Mouse (Mus musculus) C2C12 (cell line): Measurements from ENCODE around the gene Anks6. TPM values are rescaled to one million over a fixed set of nuclear protein-coding genes. Genes with fewer than 3 reads are reported as not detected.

Source experiments
- H3K27me3 ChIP-seq: one replicate; pipeline ENCODE4 v1.6.1; 2011; ENCODE audit not compliant: control insufficient read depth, insufficient read depth, insufficient read length
- H3K36me3 ChIP-seq: one replicate; pipeline ENCODE4 v1.6.1; 2011; ENCODE audit not compliant: control insufficient read depth, insufficient read depth
- H3K4me3 ChIP-seq: one replicate; pipeline ENCODE4 v1.5.1; 2011; ENCODE audit warnings: mild to moderate bottlenecking, control low read depth; ENCODE audit not compliant: poor library complexity, insufficient read depth, severe bottlenecking
- H3K79me2 ChIP-seq: one replicate; pipeline ENCODE4 v1.6.1; 2011; ENCODE audit not compliant: control insufficient read depth, insufficient read depth
- H3K79me3 ChIP-seq: one replicate; pipeline ENCODE4 v1.6.1; 2011; ENCODE audit warnings: low read depth, control low read depth
- H3ac ChIP-seq: one replicate; pipeline ENCODE3; 2011; ENCODE audit warnings: low read depth; ENCODE audit not compliant: control insufficient read depth, insufficient read length
- CEBPB ChIP-seq: IDR thresholded peaks from one replicate; pipeline ENCODE4 v1.6.1; 2011; ENCODE audit warnings: low read depth, mild to moderate bottlenecking, control low read depth, moderate library complexity
- CTCF ChIP-seq: IDR thresholded peaks from one replicate; pipeline ENCODE4 v1.5.1; 2011; ENCODE audit not compliant: control insufficient read depth, insufficient read depth, insufficient read length
- FOSL1 ChIP-seq: IDR thresholded peaks from one replicate; pipeline ENCODE4 v1.8.0; 2011; ENCODE audit warnings: mild to moderate bottlenecking, low read length; ENCODE audit not compliant: poor library complexity, insufficient read depth, severe bottlenecking
- MAX ChIP-seq: IDR thresholded peaks from one replicate; pipeline ENCODE4 v1.6.1; 2011; ENCODE audit warnings: mild to moderate bottlenecking, control low read depth
- MYOD1 ChIP-seq: IDR thresholded peaks from one replicate; pipeline ENCODE4 v1.6.1; 2011; ENCODE audit warnings: low read depth; ENCODE audit not compliant: control insufficient read depth, insufficient read length
- MYOG ChIP-seq: IDR thresholded peaks from one replicate; pipeline ENCODE4 v1.6.1; 2011; ENCODE audit not compliant: control insufficient read depth, insufficient read length; ENCODE audit errors: extremely low read depth
- USF1 ChIP-seq: IDR thresholded peaks from one replicate; pipeline ENCODE4 v1.6.1; 2011; ENCODE audit warnings: low read depth, mild to moderate bottlenecking, control low read depth, moderate library complexity
- polyA plus RNA-seq: library from polyadenylated mRNA; unstranded; fragments of >200 nt; fragmentation: generic; extraction: Trizol; gene quantifications from one replicate; pipeline ENCODE4 v1.2.1, GENCODE M21; 2012; ENCODE audit warnings: missing spikeins

The Anks6 gene
- polyA plus RNA-seq, 1 experiment: 0.44 TPM

- H3K79me2 ChIP-seq: no peaks in the 10 kb centered on the region
- H3K27me3 ChIP-seq: no peaks in the 10 kb centered on the region
- TF ChIP-seq MYOD1 (no peak), CTCF (no peak), MYOG (no peak), USF1 (no peak), FOSL1 (no peak), CEBPB (no peak), MAX (no peak)
- H3K79me3 ChIP-seq: no peaks in the 10 kb centered on the region
- no peak overlapping the region for H3K4me3 ChIP-seq
- no peaks in the 10 kb centered on the region for H3K36me3 ChIP-seq
- no peak overlapping the region for H3ac ChIP-seq
Observed at GRCm38 (mm10) chr4:46973322-46973721, 83.9 kb downstream of the Anks6 start.

- no peaks in the 10 kb centered on the region for H3K79me3 ChIP-seq
- TF ChIP-seq USF1 (no peak), MYOG (no peak), CEBPB (no peak), MYOD1 (no peak), CTCF (no peak), MAX (no peak), FOSL1 (no peak)
- H3K79me2 ChIP-seq: no peaks in the 10 kb centered on the region
- no peak overlapping the region for H3ac ChIP-seq
- H3K36me3 ChIP-seq: no peaks in the 10 kb centered on the region
- no peaks in the 10 kb centered on the region for H3K27me3 ChIP-seq
- H3K4me3 ChIP-seq: no peak overlapping the region
Observed at GRCm38 (mm10) chr4:46967981-46968380, 89.2 kb downstream of the Anks6 start.

- TF ChIP-seq MYOD1: no peak
- Histone ChIP-seq H3K36me3 (no peaks in the 10 kb centered on the region), H3K79me3 (no peaks in the 10 kb centered on the region), H3K4me3 (no peak overlapping the region), H3ac (no peak overlapping the region), H3K79me2 (no peaks in the 10 kb centered on the region), H3K27me3 (no peaks in the 10 kb centered on the region)
Observed at GRCm38 (mm10) chr4:46966551-46966950, 90.7 kb downstream of the Anks6 start.

Other genes starting within 250 kb of the Anks6 start
- not detected for gene Gabbr2, start 65.6 kb downstream of the Anks6 start, polyA plus RNA-seq
- 0.01 TPM for gene Galnt12, start 34.5 kb upstream of the Anks6 start, polyA plus RNA-seq
- gene Col15a1, start 150.7 kb upstream of the Anks6 start, polyA plus RNA-seq: 0.05 TPM